Mouse (Mus musculus): ENCODE measurements around the gene Vmn2r30. TPM values are rescaled to one million over a fixed set of nuclear protein-coding genes. Genes with fewer than 3 reads are reported as not detected.
"Not testable (repeated sequence)": the region's sequence is repeated elsewhere in the genome, so short reads cannot be mapped to it uniquely, and the experiment has no call there.

The Vmn2r30 gene
- polyA plus RNA-seq (2012; rRNA removed) (0.01 TPM in 1 of 2 replicates, not detected in the other), polyA plus RNA-seq (2014; fragmentation: Nextera tagmentation; extraction: Ambion mirVana) (not detected in 2 replicates)

GRCm38 (mm10) chr7:7337509-7337908 is at the start of gene Vmn2r30:
Vmn2r30 (minus strand) TSS chr7:7337609.
- not testable (repeated sequence) for H3K27ac ChIP-seq (replicated peaks; ENCODE audit: low read depth, low read length); H3K4me1 ChIP-seq (ENCODE audit: control insufficient read depth, insufficient read depth, low read length); ATAC-seq (ENCODE audit: low FRiP score, low read depth); H3K36me3 ChIP-seq (ENCODE audit: control insufficient read depth, insufficient read depth, low read length); H3K4me2 ChIP-seq (replicated peaks; ENCODE audit: low read depth, low read length, severe bottlenecking); H3K9me3 ChIP-seq (ENCODE audit: control insufficient read depth, low read length); H3K4me3 ChIP-seq (replicated peaks; ENCODE audit: low read length); H3K9ac ChIP-seq (ENCODE audit: low read depth, low read length, severe bottlenecking); H3K27me3 ChIP-seq (ENCODE audit: control insufficient read depth, insufficient read depth, low read length); DNase-seq (ENCODE audit: low spot score)
- no CpG with 5 or more reads among the region's 1 CpGs for WGBS

- H3K9ac ChIP-seq (ENCODE audit: low read depth, low read length, severe bottlenecking); H3K9me3 ChIP-seq (ENCODE audit: control insufficient read depth, low read length); H3K4me2 ChIP-seq (replicated peaks; ENCODE audit: low read depth, low read length, severe bottlenecking); H3K27ac ChIP-seq (replicated peaks; ENCODE audit: low read depth, low read length); DNase-seq (ENCODE audit: low spot score); H3K27me3 ChIP-seq (ENCODE audit: control insufficient read depth, insufficient read depth, low read length); H3K4me3 ChIP-seq (replicated peaks; ENCODE audit: low read length); H3K4me1 ChIP-seq (ENCODE audit: control insufficient read depth, insufficient read depth, low read length); ATAC-seq (ENCODE audit: low FRiP score, low read depth); H3K36me3 ChIP-seq (ENCODE audit: control insufficient read depth, insufficient read depth, low read length): not testable (repeated sequence)
- WGBS: 42% methylated on average over 12 of the region's 12 CpGs
Observed at GRCm38 (mm10) chr7:7374431-7374830, 37.0 kb upstream of the Vmn2r30 start, which contains the start of gene Gm45783. Gm45783 (minus strand) TSS chr7:7374573.

DNA sequence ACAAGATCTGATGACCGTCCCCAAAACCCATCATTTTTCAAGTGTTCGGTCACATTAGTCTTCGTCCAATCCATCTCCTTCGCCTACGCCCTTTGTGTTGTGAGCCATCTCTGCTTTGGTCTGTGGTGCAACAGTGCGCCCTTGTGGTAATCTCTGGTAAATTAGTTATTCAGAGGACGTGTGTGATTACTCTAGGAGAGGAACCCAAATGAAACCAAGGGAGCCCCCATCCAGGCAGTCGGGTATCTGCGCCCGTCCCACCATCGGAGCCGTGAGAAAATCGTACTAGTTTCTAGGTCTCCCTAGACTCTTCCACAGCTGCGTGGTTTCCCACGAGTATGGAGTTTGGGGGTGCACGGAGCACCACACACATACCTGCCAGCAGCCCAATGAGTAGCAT is 41.8 kb downstream of the Vmn2r30 start:
- ATAC-seq (ENCODE audit: low FRiP score, low read depth) (no peak), DNase-seq (ENCODE audit: low spot score) (no peak)
- Histone ChIP-seq H3K4me1 (ENCODE audit: control insufficient read depth, insufficient read depth, low read length) (no peaks in the 10 kb centered on the region), H3K4me3 (replicated peaks; ENCODE audit: low read length) (no peak overlapping the region), H3K27ac (replicated peaks; ENCODE audit: low read depth, low read length) (no peak overlapping the region), H3K36me3 (ENCODE audit: control insufficient read depth, insufficient read depth, low read length) (peaks cover 37% of the 10 kb centered on the region), H3K9ac (ENCODE audit: low read depth, low read length, severe bottlenecking) (no peak overlapping the region), H3K4me2 (replicated peaks; ENCODE audit: low read depth, low read length, severe bottlenecking) (no peak overlapping the region), H3K9me3 (ENCODE audit: control insufficient read depth, low read length) (no peaks in the 10 kb centered on the region), H3K27me3 (ENCODE audit: control insufficient read depth, insufficient read depth, low read length) (no peaks in the 10 kb centered on the region)
- no peak for TF ChIP-seq POLR2A (IDR thresholded peaks at IDR 0.05; ENCODE audit: borderline replicate concordance, extremely low read depth, insufficient read depth, insufficient read length)
- WGBS: 83% methylated on average over 16 of the region's 16 CpGs

DNA sequence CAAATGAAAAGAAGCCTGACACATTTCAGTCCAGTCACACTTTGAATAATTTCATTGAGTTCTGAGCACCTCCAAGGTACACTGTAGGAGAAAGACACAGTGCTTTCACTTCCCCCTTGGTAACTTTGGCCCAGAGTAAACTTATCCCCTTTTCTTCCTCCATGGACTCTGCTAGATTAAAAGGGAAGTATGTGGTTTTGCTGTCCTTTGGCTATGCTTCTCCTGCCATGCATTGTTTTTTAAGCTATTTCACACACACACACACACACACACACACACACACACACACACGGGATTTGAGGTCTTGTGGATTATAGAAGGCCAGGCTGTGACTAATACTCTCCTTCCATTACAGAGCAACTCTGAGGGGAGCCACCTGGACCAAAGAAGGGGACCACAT is 56.0 kb downstream of the Vmn2r30 start:
- no peak for DNase-seq (ENCODE audit: low spot score)
- TF ChIP-seq POLR2A (IDR thresholded peaks at IDR 0.05; ENCODE audit: borderline replicate concordance, extremely low read depth, insufficient read depth, insufficient read length): no peak
- Histone ChIP-seq H3K36me3 (ENCODE audit: control insufficient read depth, insufficient read depth, low read length) (peaks cover 22% of the 10 kb centered on the region), H3K9me3 (ENCODE audit: control insufficient read depth, low read length) (peaks cover 2% of the 10 kb centered on the region; the same call in 1 of the 2 replicates), H3K4me2 (replicated peaks; ENCODE audit: low read depth, low read length, severe bottlenecking) (no peak overlapping the region), H3K4me1 (ENCODE audit: control insufficient read depth, insufficient read depth, low read length) (no peaks in the 10 kb centered on the region), H3K27me3 (ENCODE audit: control insufficient read depth, insufficient read depth, low read length) (no peaks in the 10 kb centered on the region), H3K4me3 (replicated peaks; ENCODE audit: low read length) (no peak overlapping the region), H3K27ac (replicated peaks; ENCODE audit: low read depth, low read length) (no peak overlapping the region), H3K9ac (ENCODE audit: low read depth, low read length, severe bottlenecking) (no peak overlapping the region)
- 75% methylated on average over 1 of the region's 1 CpGs for WGBS
- ATAC-seq (ENCODE audit: low FRiP score, low read depth): no peak

DNA sequence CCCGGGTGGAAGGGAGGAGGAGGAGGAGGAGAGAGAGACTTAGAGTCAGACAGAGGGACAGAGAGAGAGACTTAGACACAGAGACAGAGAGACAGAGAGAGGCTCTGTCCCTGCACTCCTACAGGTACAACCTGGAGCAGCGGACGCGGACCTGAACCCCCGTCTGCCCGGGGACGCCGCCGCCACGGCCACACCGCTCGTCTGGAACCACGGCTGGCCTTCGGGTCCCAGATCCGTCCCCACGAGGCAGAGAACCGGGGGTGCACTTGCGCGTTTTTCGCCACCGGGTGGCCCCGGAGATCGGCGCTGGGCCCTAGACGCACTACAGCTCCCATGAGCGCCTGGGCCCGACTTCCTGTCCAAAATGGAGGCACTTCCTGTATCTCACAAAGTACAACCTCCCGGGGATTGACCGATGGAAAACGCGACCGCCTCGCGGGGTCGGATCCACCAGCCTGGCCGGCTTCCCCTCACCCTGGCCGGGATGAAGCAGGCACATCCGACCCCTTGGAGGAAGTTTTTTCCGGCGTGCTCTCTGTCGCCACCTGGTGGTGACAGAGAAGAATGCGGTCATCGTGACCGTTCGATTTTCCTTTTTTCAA is 59.3 kb downstream of the Vmn2r30 start, which contains the start of gene Gm45844:
TSS of gene Gm45844 (minus strand) at position 324 of the 602 bp plus-strand sequence.
- ATAC-seq (ENCODE audit: low FRiP score, low read depth) (peak; percentile 100), DNase-seq (ENCODE audit: low spot score) (peak; percentile 44)
- H3K4me1 ChIP-seq (ENCODE audit: control insufficient read depth, insufficient read depth, low read length); H3K9me3 ChIP-seq (ENCODE audit: control insufficient read depth, low read length); H3K27me3 ChIP-seq (ENCODE audit: control insufficient read depth, insufficient read depth, low read length); H3K36me3 ChIP-seq (ENCODE audit: control insufficient read depth, insufficient read depth, low read length): not testable (repeated sequence)
- WGBS: 42% methylated on average over 35 of the region's 45 CpGs
- Histone ChIP-seq H3K4me2 (replicated peaks; ENCODE audit: low read depth, low read length, severe bottlenecking) (peak within 1 kb of the TSS; percentile 35), H3K27ac (replicated peaks; ENCODE audit: low read depth, low read length) (peak within 1 kb of the TSS; percentile 67; the same call in 1 of the 2 replicates), H3K4me3 (replicated peaks; ENCODE audit: low read length) (peak within 1 kb of the TSS; percentile 37), H3K9ac (ENCODE audit: low read depth, low read length, severe bottlenecking) (peak within 1 kb of the TSS; percentile 50)

DNA sequence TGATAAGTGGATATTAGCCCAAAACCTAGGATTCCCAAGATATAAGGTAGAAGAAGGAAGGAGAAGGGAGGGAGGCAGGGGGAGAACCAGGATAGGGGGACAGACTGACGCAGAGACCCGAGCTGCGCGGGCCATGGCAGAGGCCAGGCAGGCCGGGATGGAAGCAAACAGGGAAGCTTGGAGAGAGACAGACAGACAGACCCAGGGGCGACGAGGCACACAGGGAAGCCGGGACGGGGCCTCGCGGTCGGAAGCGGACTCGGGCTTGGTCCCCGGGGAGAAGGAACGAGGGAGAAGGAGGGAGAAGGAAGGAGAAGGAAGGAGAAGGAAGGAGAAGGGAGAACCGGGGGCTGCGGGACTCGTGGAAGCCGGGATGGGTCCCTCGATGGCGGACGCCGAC is 59.9 kb downstream of the Vmn2r30 start:
- Histone ChIP-seq H3K4me2 (replicated peaks; ENCODE audit: low read depth, low read length, severe bottlenecking) (peak overlapping the region; percentile 35), H3K9ac (ENCODE audit: low read depth, low read length, severe bottlenecking) (peak overlapping the region; percentile 50), H3K27ac (replicated peaks; ENCODE audit: low read depth, low read length) (peak overlapping the region; percentile 67; the same call in 1 of the 2 replicates), H3K4me3 (replicated peaks; ENCODE audit: low read length) (peak overlapping the region; percentile 37)
- not testable (repeated sequence) for H3K4me1 ChIP-seq (ENCODE audit: control insufficient read depth, insufficient read depth, low read length); DNase-seq (ENCODE audit: low spot score); H3K27me3 ChIP-seq (ENCODE audit: control insufficient read depth, insufficient read depth, low read length); H3K36me3 ChIP-seq (ENCODE audit: control insufficient read depth, insufficient read depth, low read length); H3K9me3 ChIP-seq (ENCODE audit: control insufficient read depth, low read length)
- WGBS: 47% methylated on average over 24 of the region's 24 CpGs
- peak; percentile 49 for ATAC-seq (ENCODE audit: low FRiP score, low read depth)

Small RNA genes within 50 kb of the gene (microRNA-seq; reads per million reads assigned to microRNA genes)
- gene Mir5620: not detected

Other genes starting within 250 kb of the Vmn2r30 start
- gene Zfp954, start 216.1 kb downstream of the Vmn2r30 start, polyA plus RNA-seq (2012; rRNA removed): 11.7 and 12.5 TPM in 2 replicates
- gene Zfp954, start 216.1 kb downstream of the Vmn2r30 start, polyA plus RNA-seq (2014; fragmentation: Nextera tagmentation; extraction: Ambion mirVana): 12.7 and 14.8 TPM in 2 replicates
- gene Zfp773, start 200.9 kb downstream of the Vmn2r30 start, polyA plus RNA-seq (2012; rRNA removed): 0.84 and 0.95 TPM in 2 replicates
- 1.7 and 1.9 TPM in 2 replicates for gene Zfp773, start 200.9 kb downstream of the Vmn2r30 start, polyA plus RNA-seq (2014; fragmentation: Nextera tagmentation; extraction: Ambion mirVana)
- gene Zfp418, start 166.3 kb downstream of the Vmn2r30 start, polyA plus RNA-seq (2012; rRNA removed): 1.7 and 2.1 TPM in 2 replicates
- 3.0 and 3.5 TPM in 2 replicates for gene Zfp418, start 166.3 kb downstream of the Vmn2r30 start, polyA plus RNA-seq (2014; fragmentation: Nextera tagmentation; extraction: Ambion mirVana)
- 9.1 and 10.2 TPM in 2 replicates for gene Zfp772, start 127.6 kb downstream of the Vmn2r30 start, polyA plus RNA-seq (2012; rRNA removed)
- gene Zfp772, start 127.6 kb downstream of the Vmn2r30 start, polyA plus RNA-seq (2014; fragmentation: Nextera tagmentation; extraction: Ambion mirVana): 8.7 and 9.2 TPM in 2 replicates
- gene Vmn2r29, start 90.3 kb downstream of the Vmn2r30 start, polyA plus RNA-seq (2012; rRNA removed): 3.4 and 5.5 TPM in 2 replicates
- 1.1 and 1.3 TPM in 2 replicates for gene Vmn2r29, start 90.3 kb downstream of the Vmn2r30 start, polyA plus RNA-seq (2014; fragmentation: Nextera tagmentation; extraction: Ambion mirVana)
- 3.4 and 4.5 TPM in 2 replicates for gene Gm45844, start 59.3 kb downstream of the Vmn2r30 start, polyA plus RNA-seq (2012; rRNA removed)
- gene Gm45844, start 59.3 kb downstream of the Vmn2r30 start, polyA plus RNA-seq (2014; fragmentation: Nextera tagmentation; extraction: Ambion mirVana): 3.5 and 6.3 TPM in 2 replicates
- 27.1 and 31.8 TPM in 2 replicates for gene Clcn4, start 36.8 kb downstream of the Vmn2r30 start, polyA plus RNA-seq (2012; rRNA removed)
- gene Clcn4, start 36.8 kb downstream of the Vmn2r30 start, polyA plus RNA-seq (2014; fragmentation: Nextera tagmentation; extraction: Ambion mirVana): 41.9 and 50.9 TPM in 2 replicates
- gene Gm45783, start 37.0 kb upstream of the Vmn2r30 start, polyA plus RNA-seq (2012; rRNA removed): 0.18 TPM in 1 of 2 replicates, not detected in the other
- gene Gm45783, start 37.0 kb upstream of the Vmn2r30 start, polyA plus RNA-seq (2014; fragmentation: Nextera tagmentation; extraction: Ambion mirVana): not detected in 2 replicates
- gene Vmn2r31, start 62.1 kb upstream of the Vmn2r30 start, polyA plus RNA-seq (2012; rRNA removed): not detected in 2 replicates
- 0.03 TPM in 1 of 2 replicates, not detected in the other for gene Vmn2r31, start 62.1 kb upstream of the Vmn2r30 start, polyA plus RNA-seq (2014; fragmentation: Nextera tagmentation; extraction: Ambion mirVana)
- not detected in 2 replicates for gene Vmn2r32, start 142.4 kb upstream of the Vmn2r30 start, polyA plus RNA-seq (2012; rRNA removed)
- not detected in 2 replicates for gene Vmn2r32, start 142.4 kb upstream of the Vmn2r30 start, polyA plus RNA-seq (2014; fragmentation: Nextera tagmentation; extraction: Ambion mirVana)
- not detected in 2 replicates for gene Vmn2r33, start 229.2 kb upstream of the Vmn2r30 start, polyA plus RNA-seq (2012; rRNA removed)
- gene Vmn2r33, start 229.2 kb upstream of the Vmn2r30 start, polyA plus RNA-seq (2014; fragmentation: Nextera tagmentation; extraction: Ambion mirVana): not detected in 2 replicates

Data from limb, embryonic 14.5 days (tissue).